Mouse (Mus musculus): ENCODE data around the gene Gm12185.
"Not testable (repeated sequence)": the region's sequence is repeated elsewhere in the genome, so short reads cannot be mapped to it uniquely, and the experiment has no call there.

DNA sequence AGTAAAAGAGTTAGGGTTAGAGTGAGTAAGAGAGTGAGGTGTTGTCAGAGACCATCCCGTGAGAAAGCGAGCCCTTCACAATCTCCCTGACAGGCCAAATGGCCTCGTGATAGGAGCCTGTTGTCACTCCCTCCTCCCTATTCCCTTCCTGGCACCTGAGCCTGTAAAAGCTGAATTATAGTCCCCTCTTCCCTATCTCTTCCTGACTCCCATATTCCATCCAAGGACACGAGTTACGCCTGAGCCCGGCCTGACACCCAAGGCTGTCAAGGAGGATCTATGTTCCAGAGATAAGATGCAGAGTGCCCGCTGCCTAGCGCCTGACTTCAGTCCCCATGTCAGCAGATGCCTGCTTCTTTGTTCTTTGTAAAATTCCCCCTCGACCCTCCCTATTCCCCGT is 1.3 kb upstream of the Gm12185 start:
- not testable (repeated sequence) for TF ChIP-seq CTCF (conservative IDR thresholded peaks at IDR 0.05; ENCODE audit: low read length); NANOG (IDR thresholded peaks at IDR 0.05; ENCODE audit: borderline replicate concordance, low read length)
